Mouse (Mus musculus) WW6 (cell line): ENCODE data around the gene Mrpl10.

Experiments
- DNase-seq: peaks from one replicate; pipeline ENCODE4 v3.0.0-alpha.2; 2013; ENCODE audit warnings: low read depth, low spot score

The Mrpl10 gene

GRCm38 (mm10) chr11:97041022-97041899 lies at the start of gene Mrpl10, which contains the start of gene Lrrc46:
Gene Mrpl10, plus strand, starts transcription at chr11:97041560.
Gene Lrrc46, minus strand, starts transcription at chr11:97041407.
- peak; percentile 96 for DNase-seq

GRCm38 (mm10) chr11:96992722-96993311 lies 48.5 kb upstream of the Mrpl10 start:
- DNase-seq = no peak

GRCm38 (mm10) chr11:96995031-96995430 lies 46.3 kb upstream of the Mrpl10 start:
- no peak for DNase-seq

GRCm38 (mm10) chr11:96995836-96996772 lies 45.3 kb upstream of the Mrpl10 start:
- DNase-seq = no peak

GRCm38 (mm10) chr11:96996773-96997379 lies 44.5 kb upstream of the Mrpl10 start:
- no peak for DNase-seq

GRCm38 (mm10) chr11:96997380-96997956 lies 43.9 kb upstream of the Mrpl10 start:
- no peak for DNase-seq

GRCm38 (mm10) chr11:97003170-97003569 lies 38.2 kb upstream of the Mrpl10 start:
- DNase-seq = no peak

GRCm38 (mm10) chr11:97007093-97007794 lies 34.1 kb upstream of the Mrpl10 start:
- DNase-seq = no peak

- no peak for DNase-seq
These were observed 32.1 kb upstream of the Mrpl10 start for GRCm38 (mm10) chr11:97009198-97009790.

- DNase-seq = no peak
These were observed 28.2 kb upstream of the Mrpl10 start, which contains the start of gene Sp6 for GRCm38 (mm10) chr11:97013121-97013670. Gene Sp6, plus strand, starts transcription at chr11:97013394.

- DNase-seq = no peak
These were observed 23.4 kb upstream of the Mrpl10 start for GRCm38 (mm10) chr11:97017696-97018582.

GRCm38 (mm10) chr11:97018583-97019344 lies 22.6 kb upstream of the Mrpl10 start:
- DNase-seq = no peak

- DNase-seq = no peak
These were observed 22.0 kb upstream of the Mrpl10 start for GRCm38 (mm10) chr11:97019345-97019708.

GRCm38 (mm10) chr11:97021121-97021765 lies 20.1 kb upstream of the Mrpl10 start:
- DNase-seq = no peak

GRCm38 (mm10) chr11:97021873-97022484 lies 19.4 kb upstream of the Mrpl10 start:
- DNase-seq = peak; percentile 93

- no peak for DNase-seq
These were observed 16.4 kb upstream of the Mrpl10 start for GRCm38 (mm10) chr11:97024977-97025376.
